ENCODE assay signal across 8 mouse cellular contexts in the genomic region with DNA sequence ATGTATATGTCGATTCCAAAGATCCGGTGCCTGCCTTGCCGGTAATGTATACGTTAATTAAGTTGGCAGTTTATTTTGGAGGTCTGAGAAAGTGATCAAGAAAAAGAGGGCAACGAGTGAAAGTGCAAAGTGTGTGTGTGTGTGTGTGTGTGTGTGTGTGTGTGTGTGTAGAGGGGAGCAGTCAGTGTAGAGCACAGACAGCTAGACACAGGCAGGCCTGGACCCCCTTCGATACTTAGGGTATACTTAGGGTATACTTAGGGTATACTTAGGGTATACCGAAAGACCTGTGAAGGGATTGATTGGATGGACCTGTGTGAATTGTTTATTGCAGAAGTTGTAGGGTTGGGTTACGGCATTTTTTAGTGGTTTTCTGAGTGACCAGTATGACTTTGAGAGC. TPM values are rescaled to one million over a fixed set of nuclear protein-coding genes. Genes with fewer than 3 reads are reported as not detected.
DNase-seq lines count a peak whose midpoint lies in the region; ATAC-seq lines count a peak whose summit lies in the region.

No protein-coding gene starts in this region.

- H3K4me1 ChIP-seq in megakaryocyte, embryonic 14.5 days, result peaks cover 12% of the 10 kb centered on the region
- H3K4me1 ChIP-seq in hindbrain, embryonic 14.5 days (replicated peaks; ENCODE audit: control insufficient read depth, insufficient read depth, low read length), result peaks cover 11% of the 10 kb centered on the region
- peaks cover 14% of the 10 kb centered on the region for H3K4me1 ChIP-seq in midbrain, embryonic 10.5 days

- H3K9ac ChIP-seq in hindbrain, embryonic 14.5 days, result peak overlapping the region; percentile 77

- H3K27ac ChIP-seq in hindbrain, embryonic 14.5 days, result no peak overlapping the region; the same call in 1 of the 2 replicates
- peak overlapping the region; percentile 89 for H3K27ac ChIP-seq in midbrain, embryonic 10.5 days (replicated peaks)

- 25% methylated on average over 8 of the region's 8 CpGs for WGBS in hindbrain, embryonic 14.5 days
- WGBS in midbrain, embryonic 10.5 days, result 32% methylated on average over 8 of the region's 8 CpGs

- H3K27me3 ChIP-seq in megakaryocyte, embryonic 14.5 days (replicated peaks), result no peaks in the 10 kb centered on the region
- no peaks in the 10 kb centered on the region for H3K27me3 ChIP-seq in hindbrain, embryonic 14.5 days (ENCODE audit: control insufficient read depth, insufficient read depth, low read length)
- no peaks in the 10 kb centered on the region for H3K27me3 ChIP-seq in midbrain, embryonic 10.5 days (ENCODE audit: low read depth, poor library complexity, severe bottlenecking)

- DNase-seq in embryo, embryonic 11 days, result peak; percentile 6
- no peak for DNase-seq in hindbrain, embryonic 14.5 days (ENCODE audit: low spot score)
- no peak for DNase-seq in midbrain, embryonic 10.5 days (ENCODE audit: low spot score)
- no peak for DNase-seq in right cerebral cortex, postnatal 4 days
- DNase-seq in right cerebral cortex, postnatal 25 days, result no peak
- no peak for DNase-seq in layer of hippocampus, adult 9-11 months

- peak overlapping the region; percentile 98 for H3K4me3 ChIP-seq in megakaryocyte, embryonic 14.5 days (replicated peaks)
- H3K4me3 ChIP-seq in hindbrain, embryonic 14.5 days (replicated peaks; ENCODE audit: low read length), result peak overlapping the region; percentile 85
- peak overlapping the region; percentile 81 for H3K4me3 ChIP-seq in midbrain, embryonic 10.5 days

- H3K36me3 ChIP-seq in megakaryocyte, embryonic 14.5 days (replicated peaks; ENCODE audit: low read length), result peaks cover 32% of the 10 kb centered on the region
- H3K36me3 ChIP-seq in hindbrain, embryonic 14.5 days (replicated peaks; ENCODE audit: control insufficient read depth, insufficient read depth), result peaks cover 27% of the 10 kb centered on the region
- H3K36me3 ChIP-seq in midbrain, embryonic 10.5 days, result peaks cover 34% of the 10 kb centered on the region

- ATAC-seq in megakaryocyte, adult 5-6 weeks (ENCODE audit: poor library complexity, severe bottlenecking), result no peak
- ATAC-seq in hindbrain, embryonic 14.5 days (ENCODE audit: low FRiP score), result no peak

- H3K9me3 ChIP-seq in megakaryocyte, embryonic 14.5 days, result no peaks in the 10 kb centered on the region
- no peaks in the 10 kb centered on the region for H3K9me3 ChIP-seq in hindbrain, embryonic 14.5 days (ENCODE audit: control insufficient read depth, low read length)
- no peaks in the 10 kb centered on the region for H3K9me3 ChIP-seq in midbrain, embryonic 10.5 days (replicated peaks)

- peak overlapping the region; percentile 56 for H3K4me2 ChIP-seq in hindbrain, embryonic 14.5 days (replicated peaks)

RNA-seq across cellular contexts. Expression of gene Ndufaf4, which starts 0.8 kb away (rescaled TPM):
- polyA plus RNA-seq in megakaryocyte, embryonic 14.5 days (2012; ENCODE audit: insufficient read depth, low replicate concordance), result 1.7 and 10.1 TPM in 2 replicates
- 9.8 and 15.3 TPM in 2 replicates for total RNA-seq in megakaryocyte, adult 5-6 weeks (2015)
- total RNA-seq in megakaryocyte, adult 5-6 weeks (2017), result 7.6 and 8.8 TPM in 2 replicates
- 74.2 and 78.9 TPM in 2 replicates for polyA plus RNA-seq in hindbrain, embryonic 14.5 days (2014; fragmentation: Nextera tagmentation; extraction: Ambion mirVana)
- polyA plus RNA-seq in midbrain, embryonic 10.5 days (2016; fragmentation: Nextera tagmentation; extraction: Ambion mirVana), result 57.3 and 61.8 TPM in 2 replicates

RNA-seq across cellular contexts. Expression of gene Klhl32, which starts 47.7 kb away (rescaled TPM):
- polyA plus RNA-seq in megakaryocyte, embryonic 14.5 days (2012; ENCODE audit: insufficient read depth, low replicate concordance), result 0.07 and 4.4 TPM in 2 replicates
- not detected in 2 replicates for total RNA-seq in megakaryocyte, adult 5-6 weeks (2015)
- not detected in 2 replicates for total RNA-seq in megakaryocyte, adult 5-6 weeks (2017)
- 29.8 and 31.2 TPM in 2 replicates for polyA plus RNA-seq in hindbrain, embryonic 14.5 days (2014; fragmentation: Nextera tagmentation; extraction: Ambion mirVana)
- polyA plus RNA-seq in midbrain, embryonic 10.5 days (2016; fragmentation: Nextera tagmentation; extraction: Ambion mirVana), result 3.8 and 5.5 TPM in 2 replicates
